Mouse (Mus musculus): ENCODE results near the gene Ccr5.

Ccr5 gene

GRCm38 (mm10) chr9:124138055-124138775 is 16.9 kb downstream of the Ccr5 start:
- DNase-seq (ENCODE audit: low spot score): no peak

- DNase-seq (ENCODE audit: low spot score): no peak
Measured at GRCm38 (mm10) chr9:124143678-124144077, 22.3 kb downstream of the Ccr5 start.

GRCm38 (mm10) chr9:124146307-124146706 is 25.0 kb downstream of the Ccr5 start:
- no peak for DNase-seq (ENCODE audit: low spot score)
